Mouse (Mus musculus) heart, adult 2 months (tissue): Measurements from ENCODE around the gene Insrr.

Source experiments
- CTCF ChIP-seq: fragments of 200-600 bp; IDR thresholded peaks from 2 replicates; pipeline ENCODE4 v1.8.1; 2022; ENCODE audit warnings: antibody characterized with exemption, mild to moderate bottlenecking, moderate library complexity
- EP300 ChIP-seq: fragments of 200-500 bp; IDR thresholded peaks from 2 replicates; pipeline ENCODE4 v1.6.1; 2011; ENCODE audit warnings: low read depth, low read length, control low read depth; ENCODE audit not compliant: insufficient read depth
- POLR2A ChIP-seq: fragments of 200-500 bp; IDR thresholded peaks from 2 replicates; pipeline ENCODE4 v1.6.1; 2011; ENCODE audit warnings: mild to moderate bottlenecking, low read depth, low read length, control low read depth; ENCODE audit not compliant: insufficient read depth

DNA sequence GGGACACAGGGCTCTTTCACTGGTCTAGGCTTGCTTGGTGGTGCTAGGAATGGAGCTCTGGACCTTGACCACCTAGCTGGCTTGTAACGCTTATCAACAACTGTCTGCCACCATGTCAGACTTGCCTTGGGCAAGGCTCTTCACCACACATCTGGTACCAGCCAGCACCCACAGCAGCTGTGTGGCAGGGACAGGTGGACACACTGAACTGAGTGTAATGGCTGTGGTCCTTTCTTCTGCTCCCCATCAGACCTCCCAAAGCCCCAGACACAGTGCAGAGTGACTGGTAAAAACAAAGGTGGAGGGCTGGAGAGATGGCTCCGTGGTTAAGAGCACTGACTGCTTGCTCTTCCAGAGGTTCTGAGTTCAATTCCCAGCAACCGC, 30.5 kb upstream of the Insrr start:
- TF ChIP-seq POLR2A, result no peak
- no peak for TF ChIP-seq CTCF
- TF ChIP-seq EP300, result no peak
